Mouse (Mus musculus) megakaryocyte, embryonic 14.5 days (primary cell): Measurements from ENCODE around the gene Frmd5.

Source experiments
- FLI1 ChIP-seq: IDR thresholded peaks from 2 replicates; pipeline ENCODE4 v1.6.1; 2012; ENCODE audit warnings: low read length, inconsistent platforms, mixed read lengths
- GATA1 ChIP-seq: IDR thresholded peaks from 3 replicates; pipeline ENCODE4 v1.6.1; 2012; ENCODE audit warnings: mixed read lengths, low read length, inconsistent platforms, borderline replicate concordance

- TF ChIP-seq GATA1 (no peak), FLI1 (no peak)
Observed at GRCm38 (mm10) chr2:121832484-121832894, 25.6 kb upstream of the Frmd5 start.
